ENCODE assay signal across 17 mouse cellular contexts in genomic region chr6:84055619-84056018, GRCm38 (mm10). TPM values are rescaled to one million over a fixed set of nuclear protein-coding genes. Genes with fewer than 3 reads are reported as not detected.
"Had no signal": no experiment of that assay in that cellular context is flagged by ENCODE, and none has a peak within 500 bp of the region (broad histone marks: within the 10 kb centered on the region; RNA-seq: fewer than 3 reads in every experiment).

No protein-coding gene starts in this region.

- H3K4me2 ChIP-seq: liver, embryonic 11.5 days; liver, embryonic 15.5 days; lung, embryonic 14.5 days; neural tube, embryonic 15.5 days had no signal

- DNase-seq: kidney, postnatal 10 days; kidney, postnatal 4 days; lung, embryonic 14.5 days; lung, postnatal 10 days; lung, postnatal 4 days; midbrain, embryonic 14.5 days; right cerebral cortex, adult 18-20 months; right cerebral cortex, postnatal 25 days; thymus, postnatal 36 days had no signal

- H3K9ac ChIP-seq: liver, embryonic 15.5 days; lung, embryonic 14.5 days; neural tube, embryonic 15.5 days had no signal

- H3K4me1 ChIP-seq: liver, embryonic 15.5 days; neural tube, embryonic 15.5 days had no signal

- H3K27ac ChIP-seq: layer of hippocampus, adult 2 months; limb, embryonic 10.5 days; liver, embryonic 15.5 days; midbrain, embryonic 10.5 days; neural tube, embryonic 15.5 days had no signal

- H3K27me3 ChIP-seq: liver, embryonic 15.5 days; neural tube, embryonic 15.5 days had no signal

- H3K4me3 ChIP-seq: layer of hippocampus, adult 2 months; limb, embryonic 10.5 days; liver, embryonic 15.5 days; midbrain, embryonic 10.5 days; myocyte; neural tube, embryonic 15.5 days had no signal

- H3K36me3 ChIP-seq: limb, embryonic 10.5 days; liver, embryonic 15.5 days; midbrain, embryonic 10.5 days; neural tube, embryonic 15.5 days had no signal

- H3K9me3 ChIP-seq: limb, embryonic 10.5 days; liver, embryonic 15.5 days; midbrain, embryonic 10.5 days; neural tube, embryonic 15.5 days had no signal

RNA-seq across cellular contexts. Expression of gene Dysf, which starts 47.2 kb away (rescaled TPM):
- total RNA-seq: megakaryocyte, adult 5-6 weeks had no signal
